Mouse (Mus musculus) liver (tissue): Measurements from ENCODE around the gene Spesp1.
A peak's percentile ranks its signal among the peaks of the same experiment; 100 is the strongest.

Source experiments
- DNase-seq: peaks from one replicate; pipeline ENCODE4 v3.0.0-alpha.2; 2020; ENCODE audit warnings: mixed read lengths

Gene Spesp1

GRCm38 (mm10) chr9:62281991-62282390 lies at the start of gene Spesp1:
TSS of gene Spesp1 (minus strand) at chr9:62282208.
- DNase-seq: no peak

- no peak for DNase-seq
Measured at GRCm38 (mm10) chr9:62325965-62326364, 44.0 kb upstream of the Spesp1 start.

- no peak for DNase-seq
Measured at GRCm38 (mm10) chr9:62323816-62324215, 41.8 kb upstream of the Spesp1 start.

- DNase-seq: no peak
Measured at GRCm38 (mm10) chr9:62318729-62319128, 36.7 kb upstream of the Spesp1 start.

GRCm38 (mm10) chr9:62315556-62315955 lies 33.5 kb upstream of the Spesp1 start:
- no peak for DNase-seq

- DNase-seq: no peak
Measured at GRCm38 (mm10) chr9:62296891-62297290, 14.9 kb upstream of the Spesp1 start.

GRCm38 (mm10) chr9:62295006-62295698 lies 13.1 kb upstream of the Spesp1 start:
- peak; percentile 78 for DNase-seq

- no peak for DNase-seq
Measured at GRCm38 (mm10) chr9:62287633-62288025, 5.6 kb upstream of the Spesp1 start.

GRCm38 (mm10) chr9:62286967-62287632 lies 5.1 kb upstream of the Spesp1 start:
- DNase-seq: peak; percentile 67

GRCm38 (mm10) chr9:62284266-62284665 lies 2.3 kb upstream of the Spesp1 start:
- no peak for DNase-seq

GRCm38 (mm10) chr9:62276899-62277298 lies 5.1 kb downstream of the Spesp1 start:
- DNase-seq: no peak

- DNase-seq: no peak
Measured at GRCm38 (mm10) chr9:62270775-62271399, 11.1 kb downstream of the Spesp1 start.

GRCm38 (mm10) chr9:62269161-62269560 lies 12.8 kb downstream of the Spesp1 start:
- DNase-seq: no peak

- peak; percentile 40 for DNase-seq
Measured at GRCm38 (mm10) chr9:62265278-62265677, 16.7 kb downstream of the Spesp1 start.

- DNase-seq: no peak
Measured at GRCm38 (mm10) chr9:62263652-62264051, 18.4 kb downstream of the Spesp1 start.

- no peak for DNase-seq
Measured at GRCm38 (mm10) chr9:62261406-62261805, 20.6 kb downstream of the Spesp1 start.

GRCm38 (mm10) chr9:62261006-62261405 lies 21.0 kb downstream of the Spesp1 start:
- no peak for DNase-seq

- no peak for DNase-seq
Measured at GRCm38 (mm10) chr9:62258005-62258404, 24.0 kb downstream of the Spesp1 start.

- DNase-seq: no peak
Measured at GRCm38 (mm10) chr9:62255896-62256576, 26.0 kb downstream of the Spesp1 start.

- DNase-seq: peak; percentile 24
Measured at GRCm38 (mm10) chr9:62253736-62254443, 28.1 kb downstream of the Spesp1 start.

- no peak for DNase-seq
Measured at GRCm38 (mm10) chr9:62250296-62250695, 31.7 kb downstream of the Spesp1 start.

- DNase-seq: no peak
Measured at GRCm38 (mm10) chr9:62246380-62246942, 35.5 kb downstream of the Spesp1 start.
